Mouse (Mus musculus): ENCODE results near the gene Akap17b.
"Not testable (repeated sequence)": the region's sequence is repeated elsewhere in the genome, so short reads cannot be mapped to it uniquely, and the experiment has no call there.

Gene Akap17b

DNA sequence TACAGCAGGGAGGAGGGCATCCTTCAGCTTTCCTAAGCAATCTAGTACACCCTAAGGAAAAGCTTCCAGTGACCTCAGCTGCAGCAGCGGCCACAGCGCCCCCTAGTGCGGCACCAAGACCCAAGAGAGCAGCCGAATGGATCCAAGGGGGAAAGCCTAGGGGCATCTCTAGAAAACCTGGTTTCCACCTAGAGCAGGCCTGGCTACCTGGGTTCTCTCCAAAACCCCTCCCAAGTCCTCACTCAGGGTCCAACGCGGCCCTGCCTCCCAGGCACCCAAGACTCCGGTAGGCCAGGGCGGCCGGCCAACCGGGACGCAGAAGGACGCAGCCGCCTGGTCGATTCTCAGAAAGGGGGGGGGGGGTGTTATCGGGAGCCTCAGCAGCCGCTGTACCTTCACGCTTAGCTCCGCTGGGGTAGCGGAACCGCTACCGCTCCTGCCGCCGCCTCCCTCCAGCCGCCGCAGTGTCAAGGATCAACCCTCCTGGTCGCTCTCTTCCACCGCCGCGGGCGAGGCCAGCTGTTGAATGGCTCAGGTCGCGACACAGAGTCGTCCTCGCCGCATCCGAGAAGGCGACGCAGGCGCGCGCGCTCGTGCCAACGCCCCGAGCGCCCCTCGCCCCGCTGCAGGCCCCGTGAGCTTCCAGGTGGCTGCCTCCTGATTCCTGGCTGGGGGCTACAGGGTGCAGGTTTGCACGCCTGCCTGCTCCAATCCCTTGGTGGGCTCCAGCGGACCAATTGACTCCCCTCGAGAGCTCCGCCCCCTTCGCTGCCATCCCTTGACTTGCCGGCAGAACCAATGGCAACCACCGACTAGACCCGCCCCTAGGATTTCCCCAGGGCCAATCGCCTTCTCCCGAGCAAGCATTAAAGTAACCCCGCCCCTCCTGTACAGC, at the start of gene Akap17b:
TSS of gene Akap17b (minus strand) at position 739 of the 895 bp plus-strand sequence.
- peak; percentile 82 for DNase-seq (ENCODE audit: low spot score in 2 of 2)

DNA sequence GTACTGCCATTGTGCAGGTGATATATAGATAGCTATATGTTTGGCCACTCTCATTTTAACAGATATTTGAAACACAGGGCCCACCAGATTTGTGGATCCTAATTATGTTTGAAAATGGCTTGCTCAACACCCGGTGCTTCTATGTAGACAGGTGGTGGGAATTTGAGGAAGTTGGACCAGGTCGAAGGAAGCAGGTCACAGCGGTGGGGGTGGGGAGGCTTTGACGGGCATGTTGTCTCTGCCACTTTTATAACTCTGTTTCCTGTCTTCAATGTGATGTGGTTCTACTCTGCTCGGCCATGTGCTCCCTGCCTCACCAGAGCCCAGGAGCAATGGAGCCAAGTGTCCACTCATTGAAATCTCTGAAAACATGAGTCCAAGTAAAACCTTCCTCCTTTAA, 46.2 kb upstream of the Akap17b start:
- peak in 1 of 2 experiments; percentile 5 for DNase-seq (ENCODE audit: low spot score in 2 of 2)

- peak; percentile 7 to 9 for DNase-seq (ENCODE audit: low spot score in 2 of 2)
Observed at GRCm38 (mm10) chrX:36689655-36690054, 44.5 kb upstream of the Akap17b start.

DNA sequence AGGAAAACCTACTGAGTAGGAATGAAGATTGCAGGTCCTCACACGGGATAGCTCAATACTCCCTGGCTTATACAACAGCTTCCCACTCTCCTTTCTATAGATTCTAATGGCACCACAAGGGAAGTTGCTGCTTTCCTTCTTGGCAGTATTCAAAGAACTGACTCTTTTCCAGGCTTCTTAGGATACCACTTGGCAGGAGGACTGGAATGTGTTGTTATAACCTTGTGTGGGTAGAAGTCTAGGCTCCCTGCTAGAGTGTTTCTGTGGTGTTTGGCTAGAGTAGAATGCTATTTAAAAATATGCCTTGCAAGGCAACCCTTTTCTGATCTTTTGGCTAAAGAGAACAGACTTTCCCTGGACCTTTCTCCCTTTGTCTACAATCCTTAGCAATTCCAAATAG, 31.6 kb upstream of the Akap17b start:
- no peak for DNase-seq (ENCODE audit: low spot score in 2 of 2)

DNA sequence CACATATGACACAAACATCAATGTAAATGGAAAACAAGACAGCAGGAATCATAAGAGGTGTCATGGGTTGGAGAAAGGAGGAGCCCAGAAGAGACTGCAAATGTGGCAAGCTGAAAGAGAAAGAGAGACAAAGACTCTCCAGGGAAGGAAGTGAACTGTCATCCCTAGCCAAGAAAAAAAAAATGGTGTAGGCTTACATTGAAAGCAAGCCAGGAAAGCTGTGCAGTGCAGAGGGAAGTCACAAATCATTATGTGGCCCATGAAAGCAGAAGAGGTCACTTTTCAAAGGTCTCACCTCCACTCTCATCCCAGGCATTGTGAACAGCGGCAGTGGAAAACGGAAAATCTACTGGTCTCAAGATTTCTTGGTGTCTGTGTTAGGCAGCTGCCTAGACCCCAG, 27.5 kb upstream of the Akap17b start:
- DNase-seq (ENCODE audit: low spot score in 2 of 2) = no peak

GRCm38 (mm10) chrX:36640046-36640445, 5.1 kb downstream of the Akap17b start:
- no peak for DNase-seq (ENCODE audit: low spot score in 2 of 2)

DNA sequence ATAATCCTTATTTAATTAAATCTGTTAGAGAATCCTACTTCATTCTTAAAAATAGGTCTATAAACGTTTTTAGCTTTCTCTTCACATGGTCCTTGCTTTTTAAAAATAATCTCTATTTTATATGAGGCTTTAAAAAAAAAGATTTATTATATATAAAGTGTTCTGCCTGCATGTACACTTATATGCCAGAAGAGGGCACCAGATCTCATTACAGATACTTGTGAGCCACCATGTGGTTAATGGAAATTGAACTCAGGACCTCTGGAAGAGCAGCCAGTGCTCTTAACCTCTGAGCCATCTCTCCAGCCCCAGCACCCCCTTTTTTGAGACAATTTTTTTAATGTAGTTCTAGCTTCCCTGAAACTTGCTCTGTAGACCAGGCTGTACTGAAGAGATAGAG, 14.4 kb downstream of the Akap17b start:
- no peak for DNase-seq (ENCODE audit: low spot score in 2 of 2)

DNA sequence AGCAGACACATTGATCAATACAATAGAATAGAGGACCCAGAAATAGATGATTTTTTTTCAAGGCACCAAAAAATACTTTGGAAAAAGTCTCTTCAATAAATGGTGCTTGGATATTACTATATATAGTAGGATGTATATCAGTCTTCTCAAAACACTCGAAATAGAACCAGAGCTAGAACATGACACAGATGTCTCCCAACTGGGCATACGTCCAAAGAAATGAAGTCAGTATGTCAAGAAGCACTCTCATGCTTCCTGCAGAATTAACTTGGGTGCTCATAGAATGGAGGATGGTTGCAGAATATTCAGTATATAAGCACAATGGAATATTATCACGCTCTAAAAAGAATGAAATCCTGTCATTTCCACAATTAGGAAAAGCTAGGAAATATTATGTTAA, 17.1 kb downstream of the Akap17b start:
- DNase-seq (ENCODE audit: low spot score in 2 of 2) = no peak

DNA sequence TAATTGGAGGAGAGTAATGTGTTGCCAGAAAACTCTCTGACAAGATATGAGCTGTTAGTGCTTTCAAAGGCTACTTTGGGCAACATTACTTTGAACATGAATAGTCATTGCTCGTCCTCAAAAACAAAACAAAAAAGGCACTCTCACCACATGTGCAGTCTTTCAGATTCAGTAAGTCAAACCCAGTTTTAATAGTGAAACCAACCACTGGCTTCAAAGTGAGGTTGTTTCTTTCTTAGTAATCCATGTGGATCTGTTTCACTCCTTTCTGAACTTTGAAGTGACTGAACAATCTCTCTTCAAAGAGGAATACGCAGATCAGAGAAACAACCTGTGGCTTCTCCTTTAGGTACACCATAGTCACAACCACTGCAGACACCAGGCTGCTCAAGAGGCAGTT, 36.1 kb downstream of the Akap17b start:
- DNase-seq (ENCODE audit: low spot score in 2 of 2) = no peak

DNA sequence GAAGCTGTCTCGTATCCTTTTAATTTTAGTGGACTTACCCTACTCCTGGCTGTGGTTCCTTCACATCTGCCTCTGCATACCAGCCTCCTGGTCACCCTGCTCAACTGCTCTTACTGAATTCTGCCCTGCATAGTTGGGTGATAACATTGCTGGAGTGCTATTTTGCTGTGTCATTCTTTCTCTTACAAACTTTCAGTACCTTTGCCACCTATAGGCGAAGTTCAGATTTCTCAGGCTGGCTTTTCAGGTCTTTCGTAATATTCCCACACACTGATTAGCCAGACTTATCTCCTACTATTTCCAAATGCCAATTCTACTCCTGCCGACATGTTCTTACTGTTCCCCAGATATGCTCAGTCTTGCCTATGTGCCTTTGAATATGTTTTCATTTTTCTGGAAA, 41.2 kb downstream of the Akap17b start:
- DNase-seq (ENCODE audit: low spot score in 2 of 2) = no peak

DNA sequence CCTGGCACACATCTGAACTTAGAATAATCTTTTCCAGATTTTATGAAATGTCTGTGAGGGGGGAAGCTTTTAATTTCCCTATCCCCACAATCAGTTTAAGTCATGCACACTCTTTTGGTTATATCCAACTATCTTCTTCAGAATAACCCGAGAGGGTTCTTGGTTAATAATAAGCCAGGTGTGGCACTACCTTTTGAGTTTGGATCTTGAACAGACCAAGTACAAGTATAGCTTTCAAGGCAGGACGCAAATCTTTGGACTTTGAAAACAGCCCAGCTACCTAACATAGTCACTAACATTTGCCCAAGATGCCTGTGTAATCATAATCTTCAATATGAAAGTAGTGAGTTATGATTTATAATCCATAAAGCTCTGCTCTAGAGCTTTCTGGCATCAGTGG, 42.3 kb downstream of the Akap17b start:
- DNase-seq (ENCODE audit: low spot score in 2 of 2) = no peak

DNA sequence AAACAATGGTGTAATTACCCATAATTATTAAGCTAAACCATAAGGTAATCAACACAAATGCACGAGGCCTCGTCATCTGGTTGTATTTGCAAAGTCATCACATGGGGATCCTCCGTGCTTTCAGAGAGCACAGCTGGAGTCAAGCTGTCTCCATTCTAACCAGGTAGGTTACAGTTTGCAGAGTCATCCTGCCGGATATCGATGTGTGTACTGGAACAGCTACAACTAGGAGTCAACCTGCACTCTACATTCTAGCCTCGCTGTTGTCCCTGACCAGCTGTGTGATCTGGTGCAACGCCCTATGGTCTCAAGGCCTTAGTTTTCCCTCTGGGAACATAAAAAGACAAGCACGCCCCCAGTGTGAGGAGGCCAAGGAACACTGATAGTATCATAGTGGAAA, 45.1 kb downstream of the Akap17b start:
- no peak for DNase-seq (ENCODE audit: low spot score in 2 of 2)

- DNase-seq (ENCODE audit: low spot score in 2 of 2) = no peak
Observed at GRCm38 (mm10) chrX:36599656-36600055, 45.5 kb downstream of the Akap17b start.

- DNase-seq (ENCODE audit: low spot score in 2 of 2) = peak in 1 of 2 experiments; percentile 0
Observed at GRCm38 (mm10) chrX:36598861-36599344, 46.3 kb downstream of the Akap17b start.

- no peak for DNase-seq (ENCODE audit: low spot score in 2 of 2)
Observed at GRCm38 (mm10) chrX:36598390-36598810, 46.8 kb downstream of the Akap17b start.

DNA sequence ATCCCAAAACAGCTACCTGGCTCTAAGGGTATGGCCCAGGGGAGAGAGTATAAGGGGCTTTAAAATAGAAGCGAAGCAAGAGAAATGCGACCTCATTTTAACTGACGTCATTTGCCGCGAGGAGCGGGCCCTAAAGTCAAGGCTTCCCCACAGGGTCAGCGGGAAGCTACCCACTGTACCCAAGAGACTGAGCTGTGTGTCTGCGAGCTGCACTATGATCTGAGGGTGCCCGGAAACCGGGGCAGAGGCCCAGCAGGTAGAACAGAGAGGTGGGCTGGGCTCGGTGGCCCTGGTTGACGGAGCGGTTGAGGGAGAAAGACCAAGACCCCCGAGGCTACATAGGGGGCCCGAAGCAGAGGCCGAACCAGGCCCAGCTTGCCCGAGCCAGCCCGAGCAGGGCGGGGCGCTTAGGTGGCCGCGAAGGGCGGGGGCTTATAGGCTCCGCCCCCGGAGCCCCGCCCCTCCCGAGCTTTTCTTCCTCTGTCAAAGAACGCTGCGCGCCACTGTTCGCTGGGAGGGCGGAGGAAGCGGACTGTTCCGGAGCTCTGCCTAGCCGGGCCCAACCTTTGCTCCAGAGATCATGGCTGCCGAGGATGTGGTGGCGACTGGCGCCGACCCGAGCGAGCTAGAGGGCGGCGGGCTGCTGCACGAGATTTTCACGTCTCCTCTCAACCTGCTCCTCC, 47.3 kb downstream of the Akap17b start, which contains the start of gene Pgrmc1:
TSS of gene Pgrmc1 (plus strand) at position 500 of the 683 bp plus-strand sequence.
- DNase-seq (ENCODE audit: low spot score in 2 of 2) = peak; percentile 81 to 83

DNA sequence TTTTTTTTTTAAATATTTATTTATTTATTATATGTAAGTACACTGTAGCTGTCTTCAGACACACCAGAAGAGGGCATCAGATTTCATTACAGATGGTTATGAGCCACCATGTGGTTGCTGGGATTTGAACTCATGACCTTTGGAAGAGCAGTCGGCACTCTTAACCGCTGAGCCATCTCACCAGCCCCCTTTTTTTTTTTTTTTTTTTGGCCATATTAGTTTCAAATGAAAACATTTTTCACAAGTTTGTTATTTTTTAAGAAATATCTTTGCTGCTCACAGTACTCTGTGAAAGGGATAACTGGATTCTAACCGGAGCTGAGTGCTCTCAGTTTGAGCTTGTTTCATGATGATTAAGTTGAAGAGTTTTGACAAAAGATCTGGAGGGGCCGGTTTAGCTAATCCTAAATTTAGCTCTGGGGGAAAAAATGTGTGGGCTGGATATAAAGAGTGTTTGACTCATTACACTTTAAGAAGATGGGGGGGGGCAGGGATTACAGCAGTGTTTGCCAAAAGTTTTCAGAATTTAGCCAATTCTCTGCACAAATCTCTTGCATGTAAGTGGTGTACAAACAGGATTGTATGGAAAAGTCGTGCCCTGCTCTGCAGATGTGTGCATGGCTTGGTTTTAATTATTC, 48.6 kb downstream of the Akap17b start:
- DNase-seq (ENCODE audit: low spot score in 2 of 2) = not testable (repeated sequence)

DNA sequence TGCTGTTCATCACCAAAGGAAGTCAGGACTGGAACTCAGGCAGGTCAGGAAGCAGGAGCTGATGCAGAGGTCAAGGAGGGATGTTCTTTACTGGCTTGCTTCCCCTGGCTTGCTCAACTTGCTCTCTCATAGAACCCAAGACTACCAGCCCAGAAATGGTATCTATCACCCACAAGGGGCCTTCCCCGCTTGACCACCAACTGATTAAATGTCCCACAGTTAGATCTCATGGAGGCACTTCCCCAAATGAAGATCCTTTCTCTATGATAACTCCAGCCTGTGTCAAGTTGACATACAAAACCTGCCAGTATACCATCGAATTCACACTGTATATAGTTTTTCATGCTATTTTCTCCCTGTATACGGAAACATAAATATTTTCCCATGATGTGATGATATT, 49.9 kb downstream of the Akap17b start:
- peak in 1 of 2 experiments; percentile 8 for DNase-seq (ENCODE audit: low spot score in 2 of 2)

- no peak for DNase-seq (ENCODE audit: low spot score in 2 of 2)
Observed at GRCm38 (mm10) chrX:36591539-36591938, 53.7 kb downstream of the Akap17b start.

DNA sequence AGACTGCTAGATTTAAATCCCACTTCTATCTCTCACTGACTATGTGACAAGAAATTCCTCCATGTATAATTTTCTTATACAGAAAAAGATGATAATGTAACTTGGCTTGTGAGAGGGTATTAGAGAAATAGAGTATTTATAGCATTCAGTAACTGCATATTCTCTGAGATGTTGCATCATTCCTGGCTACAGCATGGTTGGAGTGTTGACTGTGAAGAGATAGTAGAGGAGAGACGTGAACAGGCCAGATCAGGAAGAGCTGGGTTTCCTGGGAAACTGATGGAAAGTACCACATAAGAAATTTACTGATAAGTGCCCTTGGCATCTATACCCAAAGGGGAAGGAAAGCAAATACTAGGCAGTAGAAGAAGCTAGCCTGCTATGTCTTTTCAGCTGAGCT, 54.1 kb downstream of the Akap17b start:
- DNase-seq (ENCODE audit: low spot score in 2 of 2) = no peak

DNA sequence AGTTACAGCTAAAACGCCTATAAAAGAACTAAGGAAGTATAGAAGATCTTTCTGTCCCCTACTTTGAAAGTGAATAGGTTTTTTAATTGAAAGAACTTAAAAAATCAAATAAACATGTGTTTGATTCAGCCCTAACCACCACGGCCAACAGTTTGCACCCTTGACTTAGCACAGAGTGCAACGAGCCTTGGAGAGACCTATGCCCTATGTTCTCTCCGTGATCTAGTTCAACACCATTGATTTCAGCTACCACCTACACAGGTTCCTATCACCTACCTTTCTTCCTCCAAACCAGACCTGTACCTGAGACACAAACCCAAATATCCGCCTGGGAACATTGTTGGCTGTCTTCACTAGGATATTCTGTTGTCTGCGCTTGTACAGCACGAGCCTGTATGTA, 54.9 kb downstream of the Akap17b start:
- DNase-seq (ENCODE audit: low spot score in 2 of 2) = no peak
